Mouse (Mus musculus) splenic B cell, adult 2 months (primary cell): ENCODE results near the gene Cyp4f17.
"Not testable (repeated sequence)": the region's sequence is repeated elsewhere in the genome, so short reads cannot be mapped to it uniquely, and the experiment has no call there.

Source experiments
- DNase-seq: peaks from one replicate; pipeline ENCODE4 v3.0.0-alpha.2; 2011; ENCODE audit warnings: low read depth, low spot score
- H3K27me3 ChIP-seq: 2 replicates; pipeline ENCODE4 v1.6.1; 2012; ENCODE audit warnings: mild to moderate bottlenecking, low read length, moderate library complexity, mixed read lengths; ENCODE audit not compliant: control insufficient read depth, poor library complexity, insufficient read depth, severe bottlenecking
- H3K36me3 ChIP-seq: 2 replicates; pipeline ENCODE4 v1.6.1; 2012; ENCODE audit warnings: mild to moderate bottlenecking, low read length, moderate library complexity, mixed read lengths; ENCODE audit not compliant: control insufficient read depth, poor library complexity, insufficient read depth, severe bottlenecking

Gene Cyp4f17

GRCm38 (mm10) chr17:32503111-32503510 lies 2.7 kb upstream of the Cyp4f17 start:
- no peaks in the 10 kb centered on the region for H3K27me3 ChIP-seq
- H3K36me3 ChIP-seq = no peaks in the 10 kb centered on the region; the same call in 1 of the 2 replicates
- no peak for DNase-seq

GRCm38 (mm10) chr17:32506729-32507245 lies 937 bp downstream of the Cyp4f17 start:
- DNase-seq = no peak
- no peaks in the 10 kb centered on the region for H3K27me3 ChIP-seq
- H3K36me3 ChIP-seq = no peaks in the 10 kb centered on the region

- H3K27me3 ChIP-seq = no peaks in the 10 kb centered on the region
- no peaks in the 10 kb centered on the region for H3K36me3 ChIP-seq
- DNase-seq = no peak
Observed at GRCm38 (mm10) chr17:32516126-32516525, 10.3 kb downstream of the Cyp4f17 start.

- Histone ChIP-seq H3K27me3 (no peaks in the 10 kb centered on the region), H3K36me3 (no peaks in the 10 kb centered on the region)
- no peak for DNase-seq
Observed at GRCm38 (mm10) chr17:32521981-32522380, 16.1 kb downstream of the Cyp4f17 start.

GRCm38 (mm10) chr17:32522386-32522785 lies 16.5 kb downstream of the Cyp4f17 start:
- no peaks in the 10 kb centered on the region for H3K27me3 ChIP-seq
- peak; percentile 46 for DNase-seq
- H3K36me3 ChIP-seq = no peaks in the 10 kb centered on the region

GRCm38 (mm10) chr17:32522816-32523215 lies 17.0 kb downstream of the Cyp4f17 start:
- DNase-seq = no peak

GRCm38 (mm10) chr17:32523895-32524294 lies 18.0 kb downstream of the Cyp4f17 start:
- H3K27me3 ChIP-seq = no peaks in the 10 kb centered on the region
- no peaks in the 10 kb centered on the region for H3K36me3 ChIP-seq
- peak; percentile 69 for DNase-seq

More at GRCm38 (mm10) chr17:32522816-32523215, 17.0 kb downstream of the Cyp4f17 start:
- Histone ChIP-seq H3K36me3 (no peaks in the 10 kb centered on the region), H3K27me3 (no peaks in the 10 kb centered on the region)

GRCm38 (mm10) chr17:32526341-32526740 lies 20.5 kb downstream of the Cyp4f17 start:
- not testable (repeated sequence) for DNase-seq, H3K36me3 ChIP-seq

GRCm38 (mm10) chr17:32527748-32528147 lies 21.9 kb downstream of the Cyp4f17 start:
- Histone ChIP-seq H3K36me3 (no peaks in the 10 kb centered on the region), H3K27me3 (no peaks in the 10 kb centered on the region)
- no peak for DNase-seq

More at GRCm38 (mm10) chr17:32526341-32526740, 20.5 kb downstream of the Cyp4f17 start:
- not testable (repeated sequence) for H3K27me3 ChIP-seq

GRCm38 (mm10) chr17:32528408-32529337 lies 22.8 kb downstream of the Cyp4f17 start:
- H3K36me3 ChIP-seq = no peaks in the 10 kb centered on the region
- DNase-seq = peak; percentile 90
- H3K27me3 ChIP-seq = no peaks in the 10 kb centered on the region

GRCm38 (mm10) chr17:32532356-32532755 lies 26.5 kb downstream of the Cyp4f17 start:
- DNase-seq = peak; percentile 21
- H3K27me3 ChIP-seq, H3K36me3 ChIP-seq: not testable (repeated sequence)

- H3K27me3 ChIP-seq = no peaks in the 10 kb centered on the region
- peak; percentile 34 for DNase-seq
- no peaks in the 10 kb centered on the region for H3K36me3 ChIP-seq
Observed at GRCm38 (mm10) chr17:32534068-32534467, 28.2 kb downstream of the Cyp4f17 start.

GRCm38 (mm10) chr17:32536051-32536866 lies 30.4 kb downstream of the Cyp4f17 start, which contains the start of gene Cyp4f16:
Cyp4f16 (plus strand) TSS chr17:32536558.
- H3K27me3 ChIP-seq, H3K36me3 ChIP-seq: not testable (repeated sequence)
- peak; percentile 58 for DNase-seq

GRCm38 (mm10) chr17:32536867-32537250 lies 31.0 kb downstream of the Cyp4f17 start:
- H3K36me3 ChIP-seq = no peaks in the 10 kb centered on the region
- DNase-seq = no peak
- no peaks in the 10 kb centered on the region for H3K27me3 ChIP-seq

GRCm38 (mm10) chr17:32544792-32545191 lies 38.9 kb downstream of the Cyp4f17 start:
- H3K27me3 ChIP-seq, H3K36me3 ChIP-seq, DNase-seq: not testable (repeated sequence)
